Comparison of ENCODE assay signal across 18 mouse cellular contexts in the genomic region with DNA sequence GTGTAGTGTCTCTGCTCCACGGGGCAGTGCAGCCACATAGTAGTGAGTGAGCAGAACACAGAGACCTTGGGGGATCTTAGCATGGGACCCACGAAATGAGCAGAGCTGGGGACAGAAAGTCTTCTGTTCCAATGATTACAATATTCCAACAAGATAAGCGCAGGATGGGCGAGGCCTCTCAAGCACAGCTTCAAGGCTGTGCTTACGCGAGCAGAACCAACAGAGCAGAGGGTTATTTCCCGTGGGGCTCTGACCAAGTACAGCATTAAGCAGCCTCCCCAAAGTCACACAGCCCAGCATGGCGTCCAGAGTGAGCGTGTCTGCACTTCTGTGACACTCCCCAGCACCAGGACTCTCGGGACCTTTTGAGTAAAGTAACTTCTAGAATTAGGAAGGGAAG. TPM values are rescaled to one million over a fixed set of nuclear protein-coding genes. Genes with fewer than 3 reads are reported as not detected.
DNase-seq lines count a peak whose midpoint lies in the region; ATAC-seq lines count a peak whose summit lies in the region.
"Had no signal": no experiment of that assay in that cellular context is flagged by ENCODE, and none has a peak within 500 bp of the region (broad histone marks: within the 10 kb centered on the region; RNA-seq: fewer than 3 reads in every experiment).

No protein-coding gene starts in this region.

- intact Hi-C loops in left cerebral cortex, postnatal 4 days (cut with DNase I) = no loop called here

- no peak overlapping the region for H3K4me3 ChIP-seq in heart, embryonic 12.5 days
- peak overlapping the region; percentile 40 for H3K4me3 ChIP-seq in intestine, embryonic 16.5 days (ENCODE audit: low read length)
- H3K4me3 ChIP-seq: forebrain, embryonic 13.5 days; left cerebral cortex, adult 2 months; limb, embryonic 13.5 days; liver, embryonic 15.5 days; megakaryocyte, embryonic 14.5 days; neural tube, embryonic 12.5 days had no signal

- ATAC-seq in heart, embryonic 12.5 days (ENCODE audit: insufficient number of reproducible peaks, low FRiP score) = no peak; the same call in 1 of the 2 replicates
- ATAC-seq in intestine, embryonic 16.5 days = peak; percentile 41; the same call in 1 of the 2 replicates
- ATAC-seq: CD4-positive, CD25-positive, alpha-beta regulatory T cell, adult 4 months; forebrain, embryonic 13.5 days had no signal

- H3K4me1 ChIP-seq in heart, embryonic 12.5 days (replicated peaks) = peaks cover 33% of the 10 kb centered on the region
- peaks cover 30% of the 10 kb centered on the region for H3K4me1 ChIP-seq in intestine, embryonic 16.5 days (ENCODE audit: control insufficient read depth, insufficient read depth, low read length)
- H3K4me1 ChIP-seq: megakaryocyte, embryonic 14.5 days had no signal

- no peak overlapping the region for H3K9ac ChIP-seq in heart, embryonic 12.5 days
- peak overlapping the region; percentile 44 for H3K9ac ChIP-seq in intestine, embryonic 16.5 days (ENCODE audit: low read depth, low read length)
- H3K9ac ChIP-seq: forebrain, embryonic 13.5 days; limb, embryonic 13.5 days; liver, embryonic 15.5 days; neural tube, embryonic 12.5 days had no signal

- no peaks in the 10 kb centered on the region for H3K9me3 ChIP-seq in heart, embryonic 12.5 days (replicated peaks)
- no peaks in the 10 kb centered on the region for H3K9me3 ChIP-seq in intestine, embryonic 16.5 days (ENCODE audit: control insufficient read depth, low read length)
- H3K9me3 ChIP-seq: forebrain, embryonic 13.5 days; limb, embryonic 13.5 days; liver, embryonic 15.5 days; megakaryocyte, embryonic 14.5 days; neural tube, embryonic 12.5 days had no signal

- no peak overlapping the region for H3K4me2 ChIP-seq in heart, embryonic 12.5 days
- peak overlapping the region; percentile 35; the same call in 1 of the 2 replicates for H3K4me2 ChIP-seq in intestine, embryonic 16.5 days (ENCODE audit: low read depth, low read length)
- H3K4me2 ChIP-seq: forebrain, embryonic 13.5 days; limb, embryonic 13.5 days; liver, embryonic 15.5 days; neural tube, embryonic 12.5 days had no signal

- H3K27ac ChIP-seq in heart, embryonic 12.5 days (ENCODE audit: poor library complexity, severe bottlenecking) = no peak overlapping the region
- H3K27ac ChIP-seq in intestine, embryonic 16.5 days (ENCODE audit: low read length) = peak overlapping the region; percentile 72
- H3K27ac ChIP-seq: forebrain, embryonic 13.5 days; limb, embryonic 13.5 days; liver, embryonic 15.5 days; neural tube, embryonic 12.5 days had no signal

- 54% methylated on average over 10 of the region's 10 CpGs for WGBS in heart, embryonic 12.5 days
- 50% methylated on average over 10 of the region's 10 CpGs for WGBS in intestine, embryonic 16.5 days

- H3K36me3 ChIP-seq in heart, embryonic 12.5 days = no peaks in the 10 kb centered on the region
- no peaks in the 10 kb centered on the region for H3K36me3 ChIP-seq in intestine, embryonic 16.5 days (ENCODE audit: control insufficient read depth, insufficient read depth, low read length)
- H3K36me3 ChIP-seq: limb, embryonic 13.5 days; liver, embryonic 15.5 days; neural tube, embryonic 12.5 days had no signal

- peak; percentile 37 to 64 for DNase-seq in heart, adult 18-20 months
- DNase-seq in ovary, adult 18-20 months (ENCODE audit: low spot score) = peak; percentile 58
- DNase-seq in ovary, postnatal 14 days (ENCODE audit: low spot score) = no peak
- peak; percentile 72 for DNase-seq in testis, postnatal 14 days (ENCODE audit: low spot score)
- no peak for DNase-seq in natural killer cell, adult 2 months (ENCODE audit: low spot score in 2 of 2)
- no peak for DNase-seq in left cerebral cortex, postnatal 4 days
- DNase-seq: cerebellum, adult 9-10 months; kidney, postnatal 10 days; retina, postnatal 1 day had no signal

- peaks cover 3% of the 10 kb centered on the region; the same call in 1 of the 2 replicates for H3K27me3 ChIP-seq in heart, embryonic 12.5 days (replicated peaks)
- H3K27me3 ChIP-seq in intestine, embryonic 16.5 days (replicated peaks; ENCODE audit: control insufficient read depth, insufficient read depth, low read length) = no peaks in the 10 kb centered on the region
- H3K27me3 ChIP-seq: megakaryocyte, embryonic 14.5 days had no signal

RNA-seq across cellular contexts. Expression of gene Hacd2, which starts 24.7 kb away (rescaled TPM):
- total RNA-seq in heart, adult 18-20 months (2021) = 10 to 100 TPM in 1 of 2 experiments, 1 to 10 TPM in 1; 7.1 to 15.3 TPM
- polyA plus RNA-seq in heart, embryonic 12.5 days (2016; fragmentation: Nextera tagmentation; extraction: Ambion mirVana) = 54.6 and 60.0 TPM in 2 replicates
- polyA plus RNA-seq in intestine, embryonic 16.5 days (2015; fragmentation: Nextera tagmentation; extraction: Ambion mirVana) = 103 TPM in 2 replicates
- 10 to 100 TPM; 19.9 to 23.3 TPM for total RNA-seq in left cerebral cortex, postnatal 4 days (2021)

Comparison
In these comparisons a context has a peak if more than half of its experiments do, and no peak if none do; other contexts are left out.
1. DNase-seq: peak in heart, adult 18-20 months (2 of 2), ovary, adult 18-20 months (single experiment) and testis, postnatal 14 days (single experiment); none in ovary, postnatal 14 days (single experiment), natural killer cell, adult 2 months (0 of 2) and left cerebral cortex, postnatal 4 days (single experiment).